Mouse (Mus musculus) CD4-positive, CD25-positive, alpha-beta regulatory T cell, adult 2 months (primary cell): ENCODE data around the gene Fan1.

ENCODE experiments used
- DNase-seq: peaks from one replicate; pipeline ENCODE4 v3.0.0-alpha.2; 2012; ENCODE audit warnings: low read depth, low spot score

The Fan1 gene

GRCm38 (mm10) chr7:64331309-64331708 lies 42.6 kb downstream of the Fan1 start:
- DNase-seq = no peak

DNA sequence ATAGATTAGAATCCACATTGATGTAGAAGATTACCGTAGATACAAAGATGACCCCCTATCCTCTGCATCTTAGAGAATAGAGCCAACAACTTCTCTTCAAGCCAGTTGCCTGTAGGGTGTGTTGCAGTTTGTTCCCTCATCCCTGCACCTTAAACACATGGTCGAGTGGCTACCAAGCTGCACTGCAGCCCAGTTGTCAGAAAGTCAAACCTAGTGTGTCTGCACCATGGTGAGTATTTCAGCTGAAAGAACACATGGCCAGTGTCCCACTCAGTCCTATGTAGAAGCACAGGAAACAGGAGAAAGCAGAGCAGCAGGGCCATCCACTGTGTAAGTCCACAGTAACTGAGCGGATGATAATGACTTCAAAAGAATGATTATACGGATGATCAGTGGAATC lies 46.4 kb downstream of the Fan1 start:
- DNase-seq = no peak

- peak; percentile 91 for DNase-seq
These were observed 47.0 kb downstream of the Fan1 start for GRCm38 (mm10) chr7:64326892-64327291.

- DNase-seq = no peak
These were observed 52.2 kb downstream of the Fan1 start for GRCm38 (mm10) chr7:64321658-64322057.

- DNase-seq = no peak
These were observed 52.8 kb downstream of the Fan1 start for GRCm38 (mm10) chr7:64321125-64321524.

DNA sequence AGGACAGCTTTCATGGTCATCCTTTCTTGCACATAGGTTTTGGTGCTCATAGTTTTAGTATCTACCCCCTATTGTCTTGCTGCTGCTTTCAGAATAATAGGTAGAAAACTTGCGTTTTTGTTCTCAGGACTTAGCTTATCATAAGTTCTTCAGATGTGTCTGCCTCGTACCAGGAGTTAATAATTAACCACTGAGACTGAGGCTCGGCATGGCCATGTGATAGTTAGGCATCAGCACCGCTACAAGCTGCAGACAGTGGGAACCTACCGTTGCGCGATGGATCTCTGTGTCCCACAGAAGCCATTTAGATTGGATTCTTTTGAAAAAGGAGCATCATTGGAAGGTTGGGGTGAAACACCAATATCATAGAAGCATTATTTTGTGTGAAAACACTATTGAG lies 61.1 kb downstream of the Fan1 start:
- DNase-seq = no peak

GRCm38 (mm10) chr7:64310756-64311155 lies 63.1 kb downstream of the Fan1 start:
- no peak for DNase-seq

DNA sequence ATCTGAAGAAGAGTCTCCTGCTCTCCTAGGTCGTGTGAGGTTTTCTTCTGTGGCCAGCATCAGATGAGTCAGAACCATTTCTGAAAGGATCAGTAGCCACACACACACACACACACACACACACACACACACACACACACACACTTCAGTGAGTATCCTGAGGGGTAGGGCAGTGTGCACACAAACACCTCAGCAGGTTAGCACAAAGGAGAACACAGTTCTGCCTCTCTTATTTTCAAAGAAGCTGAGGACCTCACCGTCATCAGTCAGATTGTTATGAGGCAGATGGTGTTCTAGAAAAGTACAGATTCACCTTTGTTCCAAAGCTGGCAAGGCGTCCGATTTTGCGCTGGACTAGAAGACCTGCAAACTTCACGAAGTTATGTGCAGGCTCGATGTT lies 63.7 kb downstream of the Fan1 start:
- no peak for DNase-seq
